Comparison of ENCODE assay signal across 9 mouse cellular contexts in genomic region chr19:3923586-3923985, GRCm38 (mm10). TPM values are rescaled to one million over a fixed set of nuclear protein-coding genes. Genes with fewer than 3 reads are reported as not detected.
DNase-seq lines count a peak whose midpoint lies in the region; ATAC-seq and TF ChIP-seq lines count a peak whose summit lies in the region.
"Had no signal": no experiment of that assay in that cellular context is flagged by ENCODE, and none has a peak within 500 bp of the region (broad histone marks: within the 10 kb centered on the region; RNA-seq: fewer than 3 reads in every experiment).

No protein-coding gene starts in this region.

- no peak for DNase-seq in kidney, adult 9 months
- DNase-seq in layer of hippocampus, adult 9-11 months = no peak
- DNase-seq in cerebellum, postnatal 10 days = no peak
- no peak for DNase-seq in adrenal gland, adult 8-10 months

- no peak overlapping the region for H3K4me2 ChIP-seq in kidney, embryonic 14.5 days (replicated peaks; ENCODE audit: low read depth, low read length)
- H3K4me2 ChIP-seq in intestine, postnatal 0 days (replicated peaks; ENCODE audit: low read depth) = no peak overlapping the region
- peak overlapping the region; percentile 55 for H3K4me2 ChIP-seq in myocyte (ENCODE audit: low read depth)

- H3K27ac ChIP-seq in kidney, embryonic 14.5 days (ENCODE audit: low read depth, low read length) = no peak overlapping the region
- H3K27ac ChIP-seq in intestine, postnatal 0 days (ENCODE audit: low read depth, low read length) = no peak overlapping the region

- H3K9me3 ChIP-seq in kidney, embryonic 14.5 days (ENCODE audit: control insufficient read depth, low read length) = no peaks in the 10 kb centered on the region
- no peaks in the 10 kb centered on the region for H3K9me3 ChIP-seq in intestine, postnatal 0 days (ENCODE audit: control insufficient read depth)

- no peak overlapping the region for H3K9ac ChIP-seq in kidney, embryonic 14.5 days (ENCODE audit: low read depth, low read length)
- no peak overlapping the region for H3K9ac ChIP-seq in intestine, postnatal 0 days (ENCODE audit: low read depth, low read length)

- no peaks in the 10 kb centered on the region for H3K79me2 ChIP-seq in myocyte (ENCODE audit: control insufficient read depth, insufficient read depth)

- peak; percentile 51; the same call in 1 of the 2 replicates for ATAC-seq in kidney, embryonic 14.5 days (ENCODE audit: low FRiP score, low TSS enrichment)
- peak; percentile 54 for ATAC-seq in common myeloid progenitor, adult 5-6 weeks (replicated peaks; ENCODE audit: low read depth, poor library complexity, severe bottlenecking)
- peak; percentile 15; the same call in 1 of the 2 replicates for ATAC-seq in intestine, postnatal 0 days

- H3K36me3 ChIP-seq in kidney, embryonic 14.5 days (ENCODE audit: control insufficient read depth, insufficient read depth, low read length) = no peaks in the 10 kb centered on the region
- no peaks in the 10 kb centered on the region for H3K36me3 ChIP-seq in intestine, postnatal 0 days (ENCODE audit: control insufficient read depth, insufficient read depth)
- no peaks in the 10 kb centered on the region for H3K36me3 ChIP-seq in myocyte (ENCODE audit: control insufficient read depth, insufficient read depth)

- 28% methylated on average over 13 of the region's 13 CpGs for WGBS in kidney, embryonic 14.5 days
- 58% methylated on average over 13 of the region's 13 CpGs for WGBS in intestine, postnatal 0 days

- TF ChIP-seq POLR2A in myocyte (IDR thresholded peaks at IDR 0.05; ENCODE audit: insufficient read length, low read depth) = peak; percentile 43

- H3K4me3 ChIP-seq in kidney, embryonic 14.5 days (ENCODE audit: low read length) = no peak overlapping the region
- H3K4me3 ChIP-seq in intestine, postnatal 0 days (ENCODE audit: low read depth, low read length) = no peak overlapping the region
- H3K4me3 ChIP-seq in myocyte = no peak overlapping the region

- no peaks in the 10 kb centered on the region for H3K27me3 ChIP-seq in kidney, embryonic 14.5 days (ENCODE audit: control insufficient read depth, insufficient read depth, low read length)
- H3K27me3 ChIP-seq in intestine, postnatal 0 days (replicated peaks; ENCODE audit: control insufficient read depth, insufficient read depth, low read length) = no peaks in the 10 kb centered on the region
- no peaks in the 10 kb centered on the region for H3K27me3 ChIP-seq in myocyte (ENCODE audit: control insufficient read depth, insufficient read depth, insufficient read length)

- no peak overlapping the region for H3ac ChIP-seq in myocyte (ENCODE audit: control insufficient read depth, insufficient read length)

- H3K4me1 ChIP-seq in kidney, embryonic 14.5 days (ENCODE audit: control insufficient read depth, insufficient read depth, low read length) = peaks cover 4% of the 10 kb centered on the region; the same call in 1 of the 2 replicates
- 0 out of 2 replicates have a peak, but pooled peaks cover 7% of the 10 kb centered on the region for H3K4me1 ChIP-seq in intestine, postnatal 0 days (replicated peaks; ENCODE audit: control insufficient read depth, insufficient read depth, low read length)

- no peak for TF ChIP-seq CTCF in intestine, postnatal 0 days (IDR thresholded peaks at IDR 0.05; ENCODE audit: low read depth)

TF ChIP-seq in myocyte, 11 proteins besides CTCF, POLR2A, EP300 and RAD21:
- TF ChIP-seq SRF (IDR thresholded peaks at IDR 0.05; ENCODE audit: control insufficient read depth, insufficient read length, low read depth) = peak; percentile 5
- no peak for TF ChIP-seq CEBPB (IDR thresholded peaks at IDR 0.05; ENCODE audit: insufficient read depth, poor library complexity, severe bottlenecking)
- no peak for TF ChIP-seq REST (IDR thresholded peaks at IDR 0.05; ENCODE audit: insufficient read depth, insufficient read length)
- peak; percentile 97 to 100 (median 98) for TF ChIP-seq MYOD1 (IDR thresholded peaks at IDR 0.05; ENCODE audit: control insufficient read depth in 1 of 3, insufficient read length in 2 of 3, low read depth in 2 of 3)
- TF ChIP-seq MYOG (IDR thresholded peaks at IDR 0.05; ENCODE audit: control insufficient read depth in 1 of 3, insufficient read depth in 1 of 3, insufficient read length in 2 of 3, low read depth in 2 of 3) = peak; percentile 93 to 100 (median 99)
- peak; percentile 99 for TF ChIP-seq TCF3 (IDR thresholded peaks at IDR 0.05; ENCODE audit: insufficient read length, low read depth)
- TF ChIP-seq E2F4 (IDR thresholded peaks at IDR 0.05; ENCODE audit: insufficient read depth) = no peak
- TF ChIP-seq USF1 (IDR thresholded peaks at IDR 0.05; ENCODE audit: low read depth) = peak; percentile 40
- peak; percentile 99 for TF ChIP-seq TCF12 (IDR thresholded peaks at IDR 0.05; ENCODE audit: insufficient read depth, poor library complexity, severe bottlenecking)
- TF ChIP-seq MAX (IDR thresholded peaks at IDR 0.05; ENCODE audit: low read depth) = no peak
- TF ChIP-seq POLR2AphosphoS2 (IDR thresholded peaks at IDR 0.05; ENCODE audit: insufficient read length, low read depth) = peak; percentile 72

RNA-seq across cellular contexts. Expression of gene Aldh3b1, which starts 6.0 kb away (rescaled TPM):
- polyA plus RNA-seq in kidney, embryonic 14.5 days (2014; fragmentation: Nextera tagmentation; extraction: Ambion mirVana) = 2.8 and 3.0 TPM in 2 replicates
- total RNA-seq in common myeloid progenitor, adult 5-6 weeks (2017) = 1.6 and 3.2 TPM in 2 replicates
- polyA plus RNA-seq in intestine, postnatal 0 days (2015; fragmentation: Nextera tagmentation; extraction: Ambion mirVana) = 16.1 and 17.4 TPM in 2 replicates
- 51.8 TPM for polyA plus RNA-seq in myocyte (2012; fragmentation: generic; extraction: Trizol)
- total RNA-seq in adrenal gland, adult 8-10 months (2022) = 100 to 1,000 TPM in 2 of 4 experiments, 10 to 100 TPM in 2; 35.5 to 262 (median 145) TPM

RNA-seq across cellular contexts. Expression of gene Ndufs8, which starts 11.0 kb away (rescaled TPM):
- 397 and 412 TPM in 2 replicates for polyA plus RNA-seq in kidney, embryonic 14.5 days (2014; fragmentation: Nextera tagmentation; extraction: Ambion mirVana)
- 79.4 and 83.5 TPM in 2 replicates for total RNA-seq in common myeloid progenitor, adult 5-6 weeks (2017)
- polyA plus RNA-seq in intestine, postnatal 0 days (2015; fragmentation: Nextera tagmentation; extraction: Ambion mirVana) = 303 and 317 TPM in 2 replicates
- polyA plus RNA-seq in myocyte (2012; fragmentation: generic; extraction: Trizol) = 482 TPM
- total RNA-seq in adrenal gland, adult 8-10 months (2022) = 100 to 1,000 TPM; 241 to 358 (median 291) TPM

RNA-seq across cellular contexts. Expression of gene Unc93b1, which starts 11.4 kb away (rescaled TPM):
- polyA plus RNA-seq in kidney, embryonic 14.5 days (2014; fragmentation: Nextera tagmentation; extraction: Ambion mirVana) = 7.0 and 12.4 TPM in 2 replicates
- 83.0 and 99.7 TPM in 2 replicates for total RNA-seq in common myeloid progenitor, adult 5-6 weeks (2017)
- 28.3 and 29.2 TPM in 2 replicates for polyA plus RNA-seq in intestine, postnatal 0 days (2015; fragmentation: Nextera tagmentation; extraction: Ambion mirVana)
- polyA plus RNA-seq in myocyte (2012; fragmentation: generic; extraction: Trizol) = 4.0 TPM
- 10 to 100 TPM; 69.4 to 85.5 (median 71.5) TPM for total RNA-seq in adrenal gland, adult 8-10 months (2022)

RNA-seq across cellular contexts. Expression of gene Tcirg1, which starts 16.7 kb away (rescaled TPM):
- 26.2 and 35.0 TPM in 2 replicates for polyA plus RNA-seq in kidney, embryonic 14.5 days (2014; fragmentation: Nextera tagmentation; extraction: Ambion mirVana)
- 37.0 and 49.2 TPM in 2 replicates for total RNA-seq in common myeloid progenitor, adult 5-6 weeks (2017)
- 76.2 and 83.0 TPM in 2 replicates for polyA plus RNA-seq in intestine, postnatal 0 days (2015; fragmentation: Nextera tagmentation; extraction: Ambion mirVana)
- polyA plus RNA-seq in myocyte (2012; fragmentation: generic; extraction: Trizol) = 50.9 TPM
- 100 to 1,000 TPM in 2 of 4 experiments, 10 to 100 TPM in 2; 55.6 to 133 (median 95.0) TPM for total RNA-seq in adrenal gland, adult 8-10 months (2022)

RNA-seq across cellular contexts. Expression of gene Aldh3b3, which starts 34.9 kb away (rescaled TPM):
- not detected in 2 replicates for polyA plus RNA-seq in kidney, embryonic 14.5 days (2014; fragmentation: Nextera tagmentation; extraction: Ambion mirVana)
- total RNA-seq in common myeloid progenitor, adult 5-6 weeks (2017) = 0.41 TPM in 1 of 2 replicates, not detected in the other
- polyA plus RNA-seq in intestine, postnatal 0 days (2015; fragmentation: Nextera tagmentation; extraction: Ambion mirVana) = not detected in 2 replicates
- polyA plus RNA-seq in myocyte (2012; fragmentation: generic; extraction: Trizol) = 1.2 TPM
- 1 to 10 TPM in 2 of 4 experiments, under 1 TPM in 2; 0.11 to 1.5 (median 0.88) TPM for total RNA-seq in adrenal gland, adult 8-10 months (2022)
- polyA plus RNA-seq: forebrain, embryonic 11.5 days had no signal
